Mouse (Mus musculus) heart, postnatal 36 days (tissue): ENCODE data around the gene Tmem160. TPM values are rescaled to one million over a fixed set of nuclear protein-coding genes. Genes with fewer than 3 reads are reported as not detected.

Source experiments
- DNase-seq, 2 experiments: peaks; one replicate each; pipeline ENCODE4 v3.0.0; 2021 to 2022
- intact Hi-C: fragments of 180-260 bp; cut with DNase I; formaldehyde crosslinking; loops from one replicate; pipeline ENCODE4 v1.15.1; 2025
- total RNA-seq, 2 experiments: library from RNA; stranded (reverse); gene quantifications; 2 replicates each; pipeline ENCODE4 v1.2.3; 2021

Gene Tmem160
- total RNA-seq, 2 experiments from 2014 or later = 79.4 to 89.8 TPM

- intact Hi-C loops = no loop called here
- DNase-seq = no peak
Observed at GRCm38 (mm10) chr7:16433352-16433971, 19.1 kb upstream of the Tmem160 start.

- intact Hi-C loops = no loop called here
- no peak for DNase-seq
Observed at GRCm38 (mm10) chr7:16435088-16435487, 17.5 kb upstream of the Tmem160 start.

- no peak for DNase-seq
- intact Hi-C loops = no loop called here
Observed at GRCm38 (mm10) chr7:16441241-16441640, 11.3 kb upstream of the Tmem160 start.

GRCm38 (mm10) chr7:16451656-16452055, 923 bp upstream of the Tmem160 start:
- intact Hi-C loops = loop anchor here (10.0 kb wide), 1 partner anchor 157 kb away; no protein-coding TSS in a partner anchor
- DNase-seq = no peak

- intact Hi-C loops = loop anchor here (10.0 kb wide), 1 partner anchor 158 kb away; no protein-coding TSS in a partner anchor
- peak; percentile 40 to 50 for DNase-seq
Observed at GRCm38 (mm10) chr7:16453118-16453711, 636 bp downstream of the Tmem160 start.

- intact Hi-C loops = loop anchor here (10.0 kb wide), 1 partner anchor 160 kb away; no protein-coding TSS in a partner anchor
Observed at GRCm38 (mm10) chr7:16455016-16455415, 2.4 kb downstream of the Tmem160 start.

GRCm38 (mm10) chr7:16456289-16456688, 3.7 kb downstream of the Tmem160 start:
- no peak for DNase-seq

More at GRCm38 (mm10) chr7:16455016-16455415, 2.4 kb downstream of the Tmem160 start:
- DNase-seq = no peak

GRCm38 (mm10) chr7:16460566-16460965, 8.0 kb downstream of the Tmem160 start:
- no peak for DNase-seq
- intact Hi-C loops = no loop called here

More at GRCm38 (mm10) chr7:16456289-16456688, 3.7 kb downstream of the Tmem160 start:
- intact Hi-C loops = loop anchor here (10.0 kb wide), 1 partner anchor 161 kb away; no protein-coding TSS in a partner anchor

- no peak for DNase-seq
- intact Hi-C loops = no loop called here
Observed at GRCm38 (mm10) chr7:16461151-16461550, 8.6 kb downstream of the Tmem160 start.

- no peak for DNase-seq
- intact Hi-C loops = loop anchor here (1.0 kb wide), 1 partner anchor 85 kb away; no protein-coding TSS in a partner anchor
Observed at GRCm38 (mm10) chr7:16461705-16462104, 9.1 kb downstream of the Tmem160 start.

GRCm38 (mm10) chr7:16463214-16463613, 10.6 kb downstream of the Tmem160 start:
- DNase-seq = peak; percentile 86 to 90
- intact Hi-C loops = no loop called here

GRCm38 (mm10) chr7:16465160-16465559, 12.6 kb downstream of the Tmem160 start:
- intact Hi-C loops = loop anchor here (1.0 kb wide), 2 partner anchors 26 to 152 kb away; no protein-coding TSS in a partner anchor
- DNase-seq = peak; percentile 77 to 81

- no peak for DNase-seq
- intact Hi-C loops = loop anchor here (1.0 kb wide), 2 partner anchors 26 to 152 kb away; no protein-coding TSS in a partner anchor
Observed at GRCm38 (mm10) chr7:16465568-16465967, 13.0 kb downstream of the Tmem160 start.

- DNase-seq = no peak
- intact Hi-C loops = no loop called here
Observed at GRCm38 (mm10) chr7:16466565-16466964, 14.0 kb downstream of the Tmem160 start.

GRCm38 (mm10) chr7:16468115-16468514, 15.5 kb downstream of the Tmem160 start:
- DNase-seq = no peak
- intact Hi-C loops = no loop called here

- intact Hi-C loops = no loop called here
- DNase-seq = no peak
Observed at GRCm38 (mm10) chr7:16471549-16471948, 19.0 kb downstream of the Tmem160 start.

GRCm38 (mm10) chr7:16472116-16472709, 19.6 kb downstream of the Tmem160 start:
- no peak for DNase-seq
- intact Hi-C loops = no loop called here

- intact Hi-C loops = no loop called here
Observed at GRCm38 (mm10) chr7:16473847-16474246, 21.3 kb downstream of the Tmem160 start.

GRCm38 (mm10) chr7:16474445-16474844, 21.9 kb downstream of the Tmem160 start:
- intact Hi-C loops = no loop called here
- DNase-seq = no peak

More at GRCm38 (mm10) chr7:16473847-16474246, 21.3 kb downstream of the Tmem160 start:
- no peak for DNase-seq

- no peak for DNase-seq
- intact Hi-C loops = no loop called here
Observed at GRCm38 (mm10) chr7:16475321-16475720, 22.7 kb downstream of the Tmem160 start.
